Mouse (Mus musculus) lung, postnatal 36 days (tissue): ENCODE measurements around the gene Bex1.
"Not testable (repeated sequence)": the region's sequence is repeated elsewhere in the genome, so short reads cannot be mapped to it uniquely, and the experiment has no call there.

Source experiments
- DNase-seq: peaks from one replicate; pipeline ENCODE4 v3.0.0; 2022; ENCODE audit warnings: mixed read lengths

Bex1 gene

DNA sequence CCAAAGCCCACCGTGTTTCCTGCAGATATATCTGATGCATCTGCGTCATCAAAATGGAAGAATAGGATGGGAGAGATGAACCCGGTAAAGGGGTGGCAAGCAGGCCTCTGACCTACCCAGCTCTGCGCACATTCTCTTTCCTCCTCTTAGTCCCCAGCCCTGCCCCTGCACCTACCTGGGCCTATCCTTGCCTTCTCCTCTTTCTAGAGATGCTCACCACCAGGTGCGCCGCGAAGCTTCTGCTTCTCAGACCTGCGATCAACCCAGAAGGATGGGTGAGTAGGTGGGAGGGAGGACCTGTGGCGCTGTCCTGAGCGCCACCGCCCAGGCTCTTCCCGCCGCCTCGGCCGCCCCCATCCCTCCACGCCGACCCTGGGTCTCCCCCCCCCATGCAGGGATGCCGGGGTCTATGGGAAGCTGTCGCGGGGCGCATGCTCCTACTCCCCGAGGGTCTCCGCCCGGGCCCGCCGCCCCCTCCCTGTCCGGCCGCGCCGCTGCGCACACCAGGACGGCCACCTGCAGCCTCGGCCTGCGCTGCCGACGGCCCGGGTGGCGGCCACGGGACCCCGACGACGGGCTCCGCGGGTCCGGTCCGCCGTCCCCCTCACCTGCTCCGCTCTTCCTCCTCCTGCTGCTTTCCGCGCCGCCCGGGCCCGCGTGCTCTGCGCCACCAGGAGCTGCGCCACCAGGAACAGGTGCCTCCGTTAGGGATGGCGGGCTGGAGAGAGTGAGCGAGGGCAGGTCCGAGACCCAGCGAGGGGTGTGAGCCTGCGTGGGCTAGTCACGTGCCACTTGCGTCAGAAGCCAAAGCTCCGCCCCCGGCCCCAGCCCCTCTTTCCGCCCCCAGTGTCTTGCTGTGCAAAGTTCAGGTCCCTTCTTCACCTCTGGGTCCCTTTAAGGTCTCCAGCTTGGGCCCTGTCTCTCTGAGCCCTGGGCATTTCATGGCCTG, at the start of gene Bex1, which contains the start of gene Tceal7:
Gene Bex1, minus strand, starts transcription at position 785 of the 949 bp plus-strand sequence.
Gene Tceal7, plus strand, starts transcription at position 51 of the 949 bp plus-strand sequence.
- not testable (repeated sequence) for DNase-seq

DNA sequence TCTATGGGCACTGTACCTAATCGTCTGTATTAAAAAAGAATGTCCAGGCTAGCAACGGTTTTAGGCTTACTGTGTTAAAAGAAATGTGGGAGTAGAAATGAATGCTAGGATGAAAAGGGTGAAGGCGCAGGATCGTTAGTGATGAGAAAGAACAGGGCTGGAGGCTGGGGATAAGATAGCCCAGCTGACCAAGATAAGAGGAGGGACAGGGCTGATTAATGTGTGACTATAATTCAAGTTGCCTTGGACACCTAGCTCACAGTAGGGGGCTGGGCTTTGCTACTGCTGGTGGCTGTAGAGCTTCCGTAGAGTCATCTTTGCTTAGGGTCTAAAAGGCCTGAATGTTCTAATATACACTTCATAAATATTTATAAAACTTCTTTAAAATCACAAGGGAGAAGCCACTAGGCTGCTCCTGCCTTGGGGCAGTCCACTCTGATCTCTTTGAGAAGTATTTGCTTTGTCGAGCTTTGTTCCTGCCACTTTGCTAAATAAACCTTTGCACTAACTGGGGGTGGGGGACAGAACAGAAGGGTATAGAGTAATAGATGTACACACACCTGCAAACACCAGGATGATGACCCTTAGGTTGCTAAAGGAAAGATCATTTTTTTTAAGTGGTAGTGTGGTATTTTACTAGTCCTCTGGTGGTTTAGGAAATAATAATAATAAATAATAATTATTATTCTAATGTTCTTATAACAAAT, 36.9 kb upstream of the Bex1 start:
- DNase-seq, result no peak

DNA sequence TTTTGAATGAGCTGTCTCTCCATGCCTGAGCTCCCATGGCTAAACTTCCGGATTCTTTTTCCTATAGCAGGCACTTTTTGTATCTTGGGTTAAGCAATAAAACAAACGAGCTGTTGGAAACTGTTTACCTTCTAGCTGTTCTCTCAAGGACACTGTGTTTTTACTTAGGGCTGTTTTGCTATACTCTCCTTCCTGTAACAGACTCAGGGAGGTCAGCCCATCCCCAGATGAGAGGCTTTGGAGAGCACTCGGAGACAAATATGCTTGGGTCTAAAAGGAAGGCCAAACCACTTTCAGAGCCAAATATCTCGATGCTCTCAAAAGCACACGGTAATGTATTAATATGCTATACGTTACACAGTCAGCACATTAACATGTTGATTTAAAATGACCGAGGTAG, 34.4 kb upstream of the Bex1 start:
- DNase-seq, result peak; percentile 54

DNA sequence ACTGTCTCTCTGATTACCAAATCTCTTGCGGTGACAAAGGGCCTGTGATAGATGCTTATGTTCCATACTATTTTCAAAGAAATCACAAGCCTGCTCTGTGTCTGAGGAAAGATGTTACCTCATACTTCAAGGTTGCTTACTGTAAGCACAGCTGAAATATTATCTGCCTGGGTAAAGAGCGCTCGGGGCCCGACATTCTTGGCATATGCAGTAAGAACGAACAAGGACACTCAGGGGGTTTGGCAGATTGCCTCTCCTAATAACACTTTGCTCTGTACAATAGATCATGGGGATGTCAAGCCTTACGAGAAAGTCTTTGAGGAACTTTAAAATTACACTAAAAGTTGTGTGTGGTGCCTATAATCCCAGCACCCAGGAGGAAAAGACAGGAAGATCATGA, 33.5 kb upstream of the Bex1 start:
- peak; percentile 62 for DNase-seq

DNA sequence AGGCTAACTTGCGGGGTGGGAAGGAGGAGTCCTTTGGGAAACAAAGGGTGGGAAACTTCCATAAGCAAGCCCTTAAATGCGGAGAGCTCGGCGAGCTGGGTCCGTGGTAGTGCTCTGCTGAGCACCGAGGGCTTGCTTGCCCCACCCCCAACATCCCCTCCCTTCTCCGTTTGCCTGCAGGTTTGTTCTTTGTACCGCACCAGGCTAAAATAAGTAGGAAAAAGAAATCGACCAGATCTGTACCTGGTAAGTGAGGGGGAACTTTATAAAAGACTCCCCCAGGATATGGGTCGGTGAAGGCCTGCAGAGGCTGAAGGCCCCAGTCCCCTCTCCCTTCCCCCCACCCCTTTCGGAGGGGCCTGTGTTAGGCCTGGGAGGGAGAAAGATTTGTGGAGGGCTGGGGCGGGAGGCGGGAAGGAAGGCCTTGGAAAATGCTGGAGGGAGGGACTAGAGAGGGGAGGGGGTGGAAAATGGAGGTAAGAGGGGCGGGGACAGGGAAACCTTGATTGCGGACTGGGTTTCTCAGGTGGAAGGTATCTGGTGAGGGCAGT, 30.3 kb upstream of the Bex1 start:
- peak; percentile 22 for DNase-seq

DNA sequence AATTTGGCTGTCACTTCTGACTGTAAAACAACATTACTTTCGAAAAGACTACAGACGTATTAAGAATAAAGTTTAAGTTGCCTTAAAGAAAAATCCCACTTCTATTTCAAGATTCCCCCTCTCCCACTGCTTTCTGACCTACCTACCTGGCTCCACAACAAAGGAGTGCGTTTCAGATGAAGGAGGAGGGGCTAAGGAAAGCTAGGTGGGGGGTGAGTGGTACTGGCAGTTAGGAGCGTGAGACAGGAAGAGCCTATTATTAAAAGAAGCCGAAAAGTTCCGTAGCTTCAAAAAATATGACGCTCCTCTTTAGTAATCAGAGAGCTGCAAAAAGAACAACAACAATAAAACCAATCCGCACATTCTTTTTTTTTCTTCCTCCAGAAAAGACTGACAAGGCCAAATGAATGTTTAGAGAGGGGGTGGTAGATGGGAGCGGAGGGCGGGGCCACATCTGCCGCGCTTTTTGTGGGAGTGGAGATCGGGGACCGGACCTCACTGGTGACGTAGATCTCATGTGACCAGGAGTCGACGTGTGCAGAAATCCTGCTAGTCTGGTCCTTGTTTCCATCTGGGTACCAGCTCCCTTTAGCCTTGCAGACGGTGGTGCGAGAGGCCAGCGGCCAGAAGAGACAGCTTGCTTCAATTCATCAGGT, 29.4 kb upstream of the Bex1 start, which contains the start of gene Tceal9:
Gene Tceal9, plus strand, starts transcription at position 506 of the 656 bp plus-strand sequence.
- DNase-seq, result peak; percentile 87

DNA sequence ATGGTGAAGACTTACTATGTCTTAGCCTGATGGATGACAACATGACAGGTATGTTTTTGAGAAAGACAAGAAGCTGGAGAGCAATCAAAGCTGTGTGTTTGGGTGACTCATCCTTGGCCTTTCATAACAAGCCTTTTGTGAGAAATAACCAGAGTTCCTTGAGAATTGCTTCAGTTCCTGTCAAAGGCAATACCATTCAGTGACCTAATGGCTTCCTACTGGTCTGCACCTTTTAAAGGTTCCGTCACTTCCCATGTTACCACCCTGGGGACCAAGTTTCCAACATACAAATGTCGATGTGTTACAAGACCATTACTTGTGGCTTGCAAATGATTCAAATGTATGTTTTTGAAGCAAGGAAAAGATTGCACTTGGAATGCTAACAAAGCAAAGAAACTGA, 27.9 kb upstream of the Bex1 start:
- DNase-seq, result no peak

DNA sequence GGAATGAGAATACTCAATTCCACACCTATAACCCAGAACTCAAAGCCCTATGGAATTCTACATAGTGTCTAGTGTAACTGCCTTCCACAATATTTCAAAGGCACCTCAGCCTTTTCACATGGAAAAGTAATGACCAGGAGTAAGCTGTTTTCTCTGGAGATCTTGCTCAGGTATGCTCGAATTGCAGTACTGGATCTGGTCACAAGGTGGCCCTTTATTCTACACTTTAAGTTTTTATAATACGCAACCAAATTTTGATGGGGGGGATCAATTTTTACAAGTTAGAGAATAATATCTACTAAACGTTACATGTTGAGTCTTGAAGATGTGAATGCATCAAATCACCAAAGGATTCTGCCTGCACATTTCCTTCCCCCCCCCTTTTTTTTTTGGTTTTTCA, 22.8 kb upstream of the Bex1 start:
- DNase-seq, result peak; percentile 71

DNA sequence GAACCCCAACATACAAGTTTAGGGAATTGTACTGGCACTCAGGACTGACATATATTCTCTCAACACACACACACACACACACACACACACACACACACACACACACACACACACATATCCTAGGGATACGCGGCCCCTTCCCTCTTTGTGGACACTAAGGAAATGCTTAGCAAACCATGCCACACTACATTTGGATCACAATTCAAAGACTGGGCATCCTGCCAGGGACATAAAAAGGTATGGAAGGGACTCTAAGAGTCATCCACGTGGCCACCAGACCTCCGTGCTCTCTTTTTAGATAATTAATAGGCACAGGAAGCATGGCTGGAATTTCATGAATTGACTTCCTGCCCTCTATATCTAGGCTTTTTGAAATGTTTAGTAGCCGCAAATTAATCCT, 12.5 kb upstream of the Bex1 start:
- DNase-seq, result no peak

DNA sequence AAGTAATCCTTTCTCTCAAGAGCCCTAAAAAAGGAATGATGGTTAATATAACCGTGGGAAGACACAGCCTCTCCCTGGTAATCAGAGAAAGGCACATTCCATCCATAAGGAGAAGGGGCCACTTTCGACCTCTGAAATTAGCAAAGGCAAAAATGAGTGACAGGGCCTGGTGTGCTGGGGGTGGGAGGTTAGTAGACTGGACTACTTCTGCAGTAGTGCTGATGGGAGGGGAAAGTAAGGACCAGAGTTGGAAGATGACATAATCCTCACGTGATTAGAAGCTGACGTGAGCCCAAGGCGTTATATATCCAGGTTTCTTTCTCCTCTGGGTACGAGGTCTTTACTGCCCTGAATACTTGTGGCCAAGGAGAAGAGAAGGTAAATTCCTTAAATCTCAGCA, 8.4 kb upstream of the Bex1 start:
- no peak for DNase-seq

DNA sequence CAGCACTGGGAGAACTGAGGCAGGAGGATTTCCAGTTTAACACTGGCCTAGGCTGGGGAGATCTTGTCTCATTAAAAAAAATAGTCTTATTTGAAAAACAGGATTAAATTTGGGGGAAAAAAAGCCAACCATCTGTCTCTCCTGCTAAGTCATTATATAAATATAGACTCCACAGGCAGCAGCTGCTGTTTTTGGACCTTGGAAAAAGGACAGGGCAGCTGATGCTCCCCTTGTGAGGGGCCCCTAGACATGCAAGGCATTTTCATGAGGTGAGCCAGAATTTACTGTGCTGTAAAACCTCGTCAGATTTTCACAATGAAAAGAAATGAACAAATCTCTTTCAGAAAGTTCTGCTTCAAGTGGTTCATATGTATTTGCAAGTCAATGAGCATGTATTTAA, 990 bp upstream of the Bex1 start:
- no peak for DNase-seq

DNA sequence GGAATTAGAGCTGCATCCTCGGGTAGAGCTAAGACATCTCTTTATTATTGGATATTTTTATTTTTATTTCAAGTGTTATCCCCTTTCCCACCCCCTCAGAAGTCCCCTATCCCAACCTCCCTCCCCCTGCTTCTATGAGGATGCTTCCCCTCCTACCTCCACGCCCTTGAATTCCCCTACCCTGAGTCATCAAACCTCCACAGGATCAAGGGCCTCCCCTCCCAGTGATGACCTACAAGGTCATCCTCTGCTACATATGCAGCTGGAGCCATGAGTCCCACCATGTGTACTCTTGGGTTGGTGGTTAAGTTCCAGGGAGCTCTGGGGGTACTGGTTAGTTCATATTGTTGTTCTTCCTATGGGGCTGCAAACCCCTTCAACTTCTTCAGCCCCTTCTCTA, 1.9 kb downstream of the Bex1 start:
- DNase-seq, result no peak

DNA sequence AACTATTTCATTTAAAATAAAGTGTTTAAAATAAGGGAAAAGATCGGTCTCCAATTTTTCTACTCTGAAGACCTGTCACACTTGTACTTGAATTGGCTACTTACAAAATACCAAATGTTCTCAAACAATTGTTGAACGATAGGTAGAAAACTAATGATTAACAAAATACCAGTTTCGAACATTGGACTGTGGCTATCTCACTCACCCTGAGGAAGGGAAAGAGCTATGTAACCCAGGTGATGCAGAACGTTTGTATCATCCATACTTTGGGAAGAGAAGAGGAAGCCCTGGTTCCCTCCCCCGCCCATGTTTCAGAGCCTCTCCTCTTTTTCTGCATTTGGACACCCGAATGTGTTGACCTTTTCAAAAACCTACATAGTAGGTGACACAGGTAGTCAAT, 10.9 kb downstream of the Bex1 start:
- DNase-seq, result no peak

DNA sequence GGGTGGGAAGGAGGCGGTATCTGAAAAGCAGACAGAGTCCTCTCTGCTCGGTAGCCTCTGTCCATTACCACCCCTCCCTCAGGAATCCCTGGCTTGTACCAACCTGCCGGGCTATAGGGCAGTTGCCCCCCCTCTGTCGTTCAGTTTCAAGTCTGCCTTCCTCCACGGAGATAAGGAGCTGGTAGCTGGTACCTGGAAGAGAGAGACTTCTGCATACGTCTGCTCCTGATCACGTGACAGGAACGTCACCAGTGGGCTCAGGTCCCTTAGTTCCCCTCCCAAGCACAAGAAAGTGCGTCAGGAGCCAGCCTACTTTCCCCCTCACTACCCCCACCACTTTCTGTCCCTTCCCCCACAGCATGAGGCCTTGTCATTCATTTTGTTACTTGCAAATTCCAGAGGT, 11.6 kb downstream of the Bex1 start, which contains the start of gene Tceal5:
Gene Tceal5, minus strand, starts transcription at position 213 of the 403 bp plus-strand sequence.
- peak; percentile 12 for DNase-seq

DNA sequence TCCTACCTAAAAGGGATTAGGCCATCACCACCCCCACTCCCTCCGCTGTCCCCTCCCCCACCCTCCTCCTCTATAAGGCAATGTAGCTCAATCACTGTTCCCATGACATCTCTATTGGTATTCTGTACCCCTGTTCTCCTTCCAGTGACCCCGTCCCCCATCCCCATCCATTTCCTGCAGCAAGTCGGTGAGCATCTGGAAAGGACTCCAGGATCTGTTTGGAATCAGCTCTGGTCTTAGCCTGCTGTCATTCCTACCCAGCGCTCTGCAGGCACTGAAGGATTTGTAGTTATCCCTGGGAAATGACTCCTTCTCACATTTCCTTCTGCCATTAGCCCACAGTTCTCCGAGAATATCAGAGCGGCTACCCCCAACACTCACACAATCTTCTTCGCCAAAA, 12.1 kb downstream of the Bex1 start:
- no peak for DNase-seq

DNA sequence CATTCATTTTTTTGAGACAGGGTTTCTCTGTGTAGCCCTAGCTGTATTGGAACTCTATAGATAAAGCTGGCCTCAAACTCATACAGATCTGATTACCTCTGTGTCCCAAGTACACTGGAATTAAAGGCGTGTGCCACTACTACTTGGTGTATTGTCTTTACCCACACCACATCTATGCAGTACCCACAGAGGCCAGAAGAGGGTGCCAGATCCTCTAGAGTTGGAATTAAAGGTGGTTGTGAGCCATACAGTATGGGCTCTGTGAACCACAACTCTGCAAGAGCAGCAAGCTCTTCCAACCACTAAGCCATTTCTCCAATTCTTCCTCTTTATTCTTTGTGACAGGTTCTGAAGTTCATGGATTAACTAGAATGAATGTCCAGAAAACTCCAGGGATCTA, 18.4 kb downstream of the Bex1 start:
- DNase-seq, result peak; percentile 69

DNA sequence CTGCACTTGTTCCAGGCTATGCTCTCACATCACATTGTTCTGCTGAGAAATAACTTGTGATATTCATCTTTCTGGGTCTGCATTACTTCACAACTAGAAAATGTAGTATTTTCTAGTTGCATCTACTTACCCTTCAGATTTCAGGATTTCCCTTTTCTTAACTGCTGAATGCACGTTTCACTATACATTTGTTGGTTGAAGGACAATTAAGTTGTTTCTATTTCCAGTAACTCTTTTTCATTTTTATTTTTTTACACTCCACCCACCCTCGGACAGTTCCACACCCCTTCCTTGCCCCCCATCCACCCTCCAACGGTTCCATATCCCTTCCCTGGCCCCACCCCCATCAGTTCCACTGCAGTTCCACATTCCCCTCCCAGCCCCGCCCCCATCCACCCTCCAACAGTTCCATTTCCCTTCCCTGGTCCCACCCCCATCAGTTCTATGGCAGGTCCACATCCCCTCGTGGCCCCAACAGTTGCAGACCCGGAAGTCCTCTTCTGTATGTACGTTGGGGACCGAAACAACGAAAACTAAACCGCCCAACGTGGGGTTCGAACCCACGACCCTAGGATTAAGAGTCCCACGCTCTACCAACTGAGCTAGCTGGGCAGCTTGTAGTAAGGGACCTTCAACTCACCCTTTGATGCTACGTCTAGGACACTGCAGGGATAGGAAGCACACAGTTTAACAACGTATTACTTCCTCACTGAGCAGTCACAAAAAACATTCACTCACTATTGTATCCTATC, 19.9 kb downstream of the Bex1 start:
- DNase-seq, result no peak

DNA sequence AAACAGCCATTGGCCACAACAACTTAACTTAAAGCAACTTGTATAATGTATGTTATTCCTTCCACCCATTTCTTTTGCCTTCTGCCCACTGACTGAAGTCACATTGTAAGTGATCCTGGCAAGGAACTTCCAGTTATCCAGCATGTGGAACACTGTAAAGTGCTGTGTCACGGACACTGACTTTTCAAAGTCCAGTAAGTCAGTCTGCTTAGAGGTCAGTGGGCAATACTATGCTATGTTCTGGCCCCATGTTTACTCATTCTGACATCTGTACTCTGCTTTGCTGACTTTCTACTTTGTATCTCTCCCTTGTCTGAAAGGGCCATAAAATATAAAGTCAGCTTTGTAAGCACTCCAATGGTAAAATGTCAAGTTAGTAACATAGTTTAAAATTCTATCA, 32.2 kb downstream of the Bex1 start:
- no peak for DNase-seq

DNA sequence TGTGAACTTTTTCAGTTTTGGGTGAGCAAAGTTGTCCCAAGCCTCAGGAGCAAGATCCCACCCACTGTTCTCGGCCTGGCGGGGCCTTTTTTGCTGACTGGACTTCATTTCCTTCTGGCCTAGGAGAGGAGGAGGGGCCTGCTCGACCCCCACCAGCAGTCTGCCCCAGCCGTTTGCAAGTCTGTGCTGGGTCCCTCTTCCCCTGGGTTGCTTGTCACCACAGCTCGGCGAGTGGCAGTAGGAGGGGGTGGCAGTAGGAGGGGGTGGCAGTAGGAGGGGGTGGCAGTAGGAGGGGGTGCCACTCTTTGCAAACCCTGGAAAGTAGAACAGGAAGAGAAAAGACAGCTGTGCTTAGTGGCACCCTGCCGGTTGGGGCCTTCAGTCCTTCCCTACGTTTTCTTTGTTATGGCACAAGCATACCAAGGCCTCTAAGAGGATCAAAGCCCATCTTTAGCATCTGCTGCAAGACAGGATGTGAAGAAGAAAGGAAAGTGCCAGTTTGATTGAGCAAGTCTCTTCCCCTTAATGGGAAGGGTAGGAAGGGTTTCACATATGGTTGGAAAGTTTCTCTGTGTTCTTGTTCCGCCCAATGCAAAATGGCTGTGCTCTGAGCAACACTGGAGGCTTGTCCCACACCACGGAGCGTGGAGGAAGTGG, 34.3 kb downstream of the Bex1 start:
- DNase-seq, result no peak

DNA sequence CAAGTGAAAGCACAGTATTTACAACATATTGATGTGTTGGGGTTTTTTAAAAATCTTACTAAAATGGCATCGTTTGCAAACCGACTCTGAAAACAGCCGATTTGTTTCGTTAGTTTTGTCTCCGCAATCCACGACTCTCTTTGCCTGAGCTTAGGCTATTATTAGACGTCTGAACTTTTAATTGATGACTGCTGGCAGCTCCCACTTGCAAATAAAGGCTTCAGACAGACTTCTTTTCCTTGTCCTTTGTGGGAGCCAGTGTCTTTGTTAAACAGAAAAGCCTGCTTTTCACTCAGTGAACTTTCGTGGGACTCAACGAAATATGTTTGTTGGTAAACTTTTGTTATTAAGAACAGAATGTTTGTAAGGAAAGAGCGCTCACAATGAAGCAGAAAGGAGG, 42.5 kb downstream of the Bex1 start:
- DNase-seq, result peak; percentile 0

DNA sequence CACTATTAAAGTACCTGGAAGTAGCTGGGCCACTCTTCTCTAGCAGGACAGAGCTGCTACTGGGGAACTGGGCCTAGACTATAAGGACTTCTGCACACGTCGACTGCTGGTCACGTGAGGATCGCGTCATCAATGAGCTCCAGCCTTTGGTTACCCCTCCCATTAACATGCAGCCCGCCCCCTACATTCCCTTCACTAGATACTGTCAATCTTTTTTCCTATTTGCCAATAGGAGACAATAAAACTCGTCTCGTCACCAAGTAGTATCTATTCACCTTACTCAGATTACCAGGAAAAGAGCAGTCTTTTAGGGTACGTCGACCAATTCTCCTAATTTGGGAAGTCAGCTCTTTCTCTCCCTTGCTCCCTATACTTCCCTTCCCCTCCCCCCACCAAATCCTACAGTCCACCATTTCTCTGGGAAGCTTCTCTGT, 43.2 kb downstream of the Bex1 start, which contains the start of gene Tceal8:
Gene Tceal8, minus strand, starts transcription at position 225 of the 434 bp plus-strand sequence.
- peak; percentile 92 for DNase-seq
